Mouse (Mus musculus) frontal cortex, postnatal 36 days (tissue): ENCODE results near the gene Grin2c.

Source experiments
- DNase-seq, 2 experiments: peaks; one replicate each; pipeline ENCODE4 v3.0.0; 2022; ENCODE audit warnings: low spot score in 2 of 2

Gene Grin2c

DNA sequence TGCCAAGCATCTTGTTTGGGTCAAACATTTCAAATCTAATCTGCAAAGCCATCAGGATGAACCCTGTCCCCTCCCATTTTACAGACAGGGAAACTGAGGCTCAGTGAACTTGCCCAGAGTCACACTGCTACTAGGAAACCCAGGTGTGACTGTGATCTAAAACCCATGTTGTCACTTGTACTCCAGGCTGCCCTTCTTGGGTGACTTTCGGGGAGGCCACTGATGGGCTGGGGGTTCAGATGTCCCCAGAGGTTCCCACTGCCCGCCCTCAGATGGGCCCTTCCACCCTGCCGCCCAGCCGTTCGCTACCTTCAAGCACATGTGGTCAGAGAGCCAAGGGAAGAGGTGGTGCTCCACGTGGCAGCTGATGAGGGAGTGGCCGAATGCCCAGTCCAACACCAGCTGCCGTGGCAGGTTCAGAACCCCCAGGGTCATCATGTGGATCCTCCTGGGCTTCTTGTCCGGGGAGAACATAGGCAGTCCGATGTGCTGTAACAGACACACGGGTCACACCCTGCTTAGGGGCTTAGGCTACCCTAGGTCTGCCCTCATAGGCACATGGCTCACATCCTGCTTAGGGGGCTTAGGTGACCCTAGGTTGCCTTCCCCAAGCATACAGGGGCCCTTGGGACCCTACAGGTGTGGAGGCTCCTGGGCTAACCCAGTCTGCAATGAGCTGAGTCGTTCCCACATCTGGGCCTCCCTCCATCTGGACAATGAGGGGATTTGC, 17.0 kb upstream of the Grin2c start:
- no peak for DNase-seq

DNA sequence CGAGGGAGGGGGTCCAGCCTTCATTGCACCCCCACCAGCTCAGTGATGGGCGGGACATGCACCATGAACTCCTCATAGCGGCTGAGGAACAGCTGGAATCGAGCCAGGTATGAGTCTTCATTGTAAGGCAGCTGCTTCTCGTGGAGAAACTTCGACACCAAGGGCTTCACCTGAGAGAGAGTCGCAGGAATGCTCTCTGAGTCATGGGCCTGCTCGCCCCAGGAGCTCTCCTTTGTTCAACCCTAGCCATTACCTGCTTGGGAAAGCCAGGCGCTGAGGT, 16.4 kb upstream of the Grin2c start:
- DNase-seq, result no peak

DNA sequence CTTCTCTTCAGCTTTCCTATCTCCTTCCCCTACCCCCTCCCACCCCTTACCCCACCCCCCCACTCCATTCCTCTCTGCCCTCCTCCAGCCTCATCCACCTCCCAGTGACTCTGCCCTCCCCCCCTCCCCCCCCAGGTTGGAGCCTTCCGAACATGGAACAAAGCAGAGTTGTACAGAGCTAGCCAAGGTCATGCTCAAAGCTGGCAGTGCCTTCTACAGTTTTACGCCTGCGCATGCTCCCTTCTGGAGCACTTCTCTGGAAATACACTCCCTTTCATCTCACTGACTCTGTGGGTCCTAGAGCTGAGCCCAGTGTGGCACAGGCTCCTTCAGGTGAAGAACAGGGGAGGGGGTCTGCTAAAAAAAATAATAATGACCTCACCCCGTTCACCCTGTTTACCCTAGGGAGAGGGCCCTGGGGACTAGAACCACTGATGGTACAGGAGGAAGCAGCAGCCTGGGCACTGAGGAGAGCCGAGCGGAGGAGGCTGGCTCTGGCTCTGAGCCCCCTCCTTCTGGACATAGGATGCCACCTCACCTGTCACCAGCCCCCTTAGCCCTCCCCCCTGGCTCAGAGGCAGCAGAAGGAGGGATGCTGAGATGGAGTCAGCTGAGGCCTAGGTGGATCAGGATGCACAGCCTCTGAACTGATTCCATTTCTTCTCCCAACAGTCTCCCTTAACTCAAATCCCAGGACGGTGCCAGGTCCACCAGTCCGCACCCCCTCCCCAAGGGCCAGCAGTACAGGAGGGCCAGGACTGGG, 15.9 kb upstream of the Grin2c start:
- no peak for DNase-seq

DNA sequence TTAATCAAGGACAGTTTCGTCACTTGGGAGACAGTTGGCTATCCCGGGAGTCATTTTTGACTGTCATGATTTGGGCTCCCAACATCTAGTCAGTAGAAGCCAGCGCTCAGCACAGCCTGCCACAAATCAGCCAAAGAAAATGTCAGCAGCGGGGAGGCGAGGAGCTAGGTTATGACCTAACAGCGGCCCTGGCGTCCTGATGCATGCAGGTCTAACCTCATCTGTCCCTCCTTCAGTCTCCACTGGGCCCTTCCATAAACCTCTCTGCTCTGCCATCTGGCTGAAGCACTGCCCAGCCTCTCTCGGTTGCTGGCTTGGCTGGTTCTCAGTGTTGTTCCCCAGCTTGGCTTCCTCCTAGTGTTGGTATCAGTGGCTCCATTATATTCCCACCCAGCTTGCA, 15.3 kb upstream of the Grin2c start:
- peak in 1 of 2 experiments; percentile 28 for DNase-seq

- no peak for DNase-seq
Measured at GRCm38 (mm10) chr11:115279726-115280125, 12.7 kb upstream of the Grin2c start.

DNA sequence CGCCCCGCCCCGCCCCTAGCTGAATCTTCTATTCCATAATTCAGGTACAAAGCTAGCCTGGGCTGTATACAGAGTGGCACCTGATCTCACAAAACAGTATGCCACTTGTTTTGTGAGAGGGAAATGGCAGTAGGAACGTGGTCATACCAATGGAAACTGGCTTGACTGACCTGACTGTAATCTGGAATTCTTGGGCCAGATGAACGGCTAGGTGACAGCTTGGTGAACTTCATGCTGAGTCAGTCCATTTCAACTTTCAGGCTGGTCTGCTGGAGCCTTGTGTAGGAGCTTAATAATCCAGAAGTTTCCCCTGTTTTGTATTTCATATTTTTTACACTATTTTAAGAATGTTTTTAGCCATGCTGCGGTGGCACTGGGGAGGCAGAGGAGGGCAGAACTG, 11.1 kb upstream of the Grin2c start:
- no peak for DNase-seq

- DNase-seq, result no peak
Measured at GRCm38 (mm10) chr11:115277604-115277975, 10.5 kb upstream of the Grin2c start.

DNA sequence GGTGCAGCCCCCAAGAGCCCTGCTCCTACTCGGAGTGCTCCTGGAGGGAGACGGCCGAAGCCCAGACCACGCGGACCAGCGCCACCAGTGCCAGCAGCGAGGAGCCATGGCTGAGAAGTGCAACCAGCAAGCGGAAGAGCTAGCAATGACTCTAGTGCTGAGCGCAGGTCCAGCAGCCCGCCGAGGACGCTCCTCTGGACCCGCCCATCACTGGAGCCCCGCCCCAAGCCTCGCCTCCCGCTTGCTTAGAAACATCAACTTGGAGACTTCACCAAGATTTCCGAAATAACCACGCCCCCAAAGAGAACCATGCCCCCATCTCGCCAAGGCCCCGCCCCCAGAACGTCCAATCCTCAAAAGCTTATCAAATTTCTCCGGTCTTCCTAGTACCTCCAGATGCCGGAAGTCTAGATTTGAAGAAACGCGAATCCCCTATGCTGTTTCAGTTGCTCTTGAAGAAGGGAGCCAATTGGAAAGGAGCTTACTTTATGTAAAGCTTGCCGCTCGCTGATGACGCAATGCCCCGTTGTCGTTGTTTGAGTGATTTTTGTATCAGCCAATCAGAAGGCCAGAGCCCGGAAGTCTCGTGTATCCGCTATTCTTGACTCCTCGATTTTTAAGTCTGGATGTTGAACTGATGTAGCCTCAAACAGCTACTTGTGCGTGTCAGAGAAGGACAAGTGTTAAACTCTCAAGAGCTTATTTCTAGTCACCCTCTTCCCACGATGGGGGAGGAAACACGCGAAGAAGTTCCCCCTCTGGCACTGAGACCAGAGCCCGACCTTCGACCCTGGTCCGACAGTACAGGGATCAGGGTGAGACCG, 9.9 kb upstream of the Grin2c start, which contains the start of gene Fdxr:
TSS of gene Fdxr (minus strand) at position 271 of the 824 bp plus-strand sequence.
- DNase-seq, result peak; percentile 97 to 99

DNA sequence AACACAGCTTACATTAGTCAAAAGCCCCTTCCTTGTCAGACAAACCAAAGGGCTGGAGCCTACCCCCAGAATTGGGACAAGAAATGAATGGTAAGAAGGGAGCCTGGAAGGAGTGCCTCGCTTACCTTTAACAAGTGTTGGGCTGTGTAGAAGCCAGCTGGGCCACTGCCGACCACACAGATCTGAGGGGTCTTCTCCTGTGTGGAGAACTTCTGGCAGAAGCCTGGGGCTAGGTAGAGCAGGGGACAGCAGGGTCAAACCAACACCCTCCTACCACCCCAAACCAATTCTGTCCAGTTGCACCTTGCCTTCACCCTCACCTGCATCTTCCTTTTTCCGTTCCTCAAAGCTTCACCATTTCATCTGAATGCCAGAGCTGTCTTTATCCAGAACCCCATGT, 8.9 kb upstream of the Grin2c start:
- no peak for DNase-seq

DNA sequence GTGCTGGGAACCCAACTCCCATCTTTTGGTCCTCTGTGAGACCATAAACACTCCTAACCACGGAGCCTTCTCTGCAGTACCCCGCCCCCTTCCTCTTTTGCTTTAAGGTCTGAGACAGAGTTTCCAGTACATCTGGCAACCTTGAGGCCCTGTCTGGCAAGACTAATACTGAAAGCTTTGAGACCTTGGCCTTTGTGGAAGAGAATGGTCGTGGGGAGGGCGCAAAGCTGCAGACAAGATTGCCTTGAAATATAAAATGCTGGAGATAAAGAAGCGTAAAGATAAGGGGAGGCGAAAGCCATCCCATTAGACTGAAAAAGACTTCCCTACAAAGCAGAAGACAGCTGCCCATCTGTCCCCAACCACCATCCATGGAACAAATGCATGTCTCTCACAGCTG, 8.5 kb upstream of the Grin2c start:
- no peak for DNase-seq

DNA sequence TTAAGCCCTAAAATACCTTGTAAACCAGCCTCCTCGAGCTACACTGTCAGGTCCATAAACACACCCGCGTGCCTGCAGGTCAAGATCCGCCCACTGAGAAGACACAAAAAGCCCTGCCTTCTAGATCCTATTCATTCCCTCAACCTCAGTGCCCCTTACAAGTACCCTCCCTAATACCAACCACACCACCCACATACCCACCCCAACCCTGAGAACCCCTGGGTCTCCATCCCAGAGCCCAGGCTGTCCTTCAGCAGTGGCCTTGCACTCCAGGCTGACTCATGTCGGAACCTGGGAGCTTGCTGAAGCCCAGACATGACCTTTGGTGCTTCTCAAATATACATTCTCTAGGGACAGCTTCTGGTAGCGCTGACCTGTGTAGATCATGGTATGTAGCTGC, 7.7 kb upstream of the Grin2c start:
- DNase-seq, result no peak

- DNase-seq, result no peak
Measured at GRCm38 (mm10) chr11:115274178-115274577, 7.1 kb upstream of the Grin2c start.

DNA sequence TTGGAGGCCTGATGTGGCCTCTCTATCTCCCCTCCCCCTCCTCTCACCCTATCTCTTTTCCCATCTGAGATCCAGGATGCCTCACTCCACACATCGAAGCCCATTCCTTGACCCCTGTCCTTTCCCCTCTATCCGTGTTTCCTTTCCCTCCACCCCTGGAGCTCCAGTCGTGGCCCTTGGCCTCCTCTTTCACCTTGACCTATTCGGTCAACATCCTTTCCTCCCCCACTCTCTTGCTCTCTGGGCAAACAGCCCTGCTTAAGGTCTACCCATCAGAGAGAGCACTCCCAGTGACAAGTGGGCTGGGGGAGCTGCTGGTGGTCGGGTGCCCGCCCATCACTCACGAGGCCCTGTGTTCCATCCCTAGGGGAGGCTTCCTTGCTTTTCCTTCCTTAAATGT, 6.7 kb upstream of the Grin2c start:
- DNase-seq, result no peak

DNA sequence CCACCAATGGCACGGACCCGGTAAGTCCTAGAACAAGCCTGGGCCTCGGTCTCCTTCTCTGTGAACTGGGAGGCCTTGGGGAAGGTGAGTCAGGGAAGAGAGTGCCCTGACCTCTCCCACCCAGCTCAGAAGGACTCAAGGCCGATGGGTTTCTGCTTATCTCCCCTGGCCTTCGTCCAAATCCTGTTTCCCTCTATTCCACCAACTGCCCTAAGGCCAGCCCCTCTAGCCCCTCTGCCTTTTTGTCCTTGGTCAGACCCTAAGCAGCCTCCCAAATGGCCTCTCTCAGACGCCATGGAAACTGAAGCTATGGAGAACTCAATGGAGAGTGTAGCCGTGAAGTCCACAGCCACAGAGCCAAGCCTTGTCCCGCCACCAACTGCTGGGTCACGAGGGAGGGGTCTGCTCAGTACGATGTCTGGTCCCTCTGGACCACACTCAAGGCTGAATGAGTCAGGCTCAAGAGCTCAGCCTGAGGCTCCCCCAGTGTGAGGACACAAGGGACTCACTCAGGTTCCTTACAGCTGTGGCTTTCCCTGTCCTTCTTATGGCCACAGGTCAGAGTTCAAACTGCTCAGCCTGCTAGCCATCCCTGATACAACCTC, 6.0 kb upstream of the Grin2c start:
- no peak for DNase-seq

- DNase-seq, result no peak
Measured at GRCm38 (mm10) chr11:115271481-115271880, 4.4 kb upstream of the Grin2c start.

- DNase-seq, result no peak
Measured at GRCm38 (mm10) chr11:115271052-115271451, 4.0 kb upstream of the Grin2c start.

DNA sequence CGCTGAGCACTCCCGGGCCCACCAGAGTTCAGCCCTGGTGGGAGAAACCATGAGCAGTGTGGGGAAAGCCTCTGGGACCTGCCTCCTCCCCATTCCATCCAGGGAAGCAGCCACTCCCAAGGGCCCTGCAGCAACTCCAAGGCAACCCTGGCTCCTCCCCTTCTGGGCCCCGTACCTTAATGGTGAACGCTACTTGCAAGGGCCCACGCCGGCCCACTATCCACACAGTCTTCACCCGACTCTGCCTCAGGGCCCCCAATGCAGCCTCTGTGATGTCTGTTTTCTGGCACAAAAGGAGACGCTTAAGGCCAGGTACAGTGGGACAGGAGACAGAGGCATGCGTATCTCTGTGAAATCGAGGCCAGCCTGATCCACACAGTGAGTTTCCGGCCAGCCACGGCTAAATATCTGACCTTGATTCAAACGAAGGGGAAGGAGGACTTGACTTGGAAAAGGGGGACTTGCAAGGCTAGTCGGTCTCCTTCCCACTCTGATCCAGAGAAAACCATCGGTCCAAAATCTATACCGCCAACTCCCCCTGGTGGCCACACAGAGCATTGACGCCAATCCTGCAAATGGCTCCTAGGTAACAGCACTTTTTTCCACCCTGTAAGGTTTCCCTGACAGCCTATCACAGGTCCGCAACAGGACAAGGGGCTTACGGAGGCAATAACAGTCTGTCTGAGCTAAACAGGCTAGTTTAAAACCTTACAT, 3.3 kb upstream of the Grin2c start:
- peak; percentile 84 to 88 for DNase-seq

- DNase-seq, result no peak
Measured at GRCm38 (mm10) chr11:115269330-115270066, 2.5 kb upstream of the Grin2c start.

DNA sequence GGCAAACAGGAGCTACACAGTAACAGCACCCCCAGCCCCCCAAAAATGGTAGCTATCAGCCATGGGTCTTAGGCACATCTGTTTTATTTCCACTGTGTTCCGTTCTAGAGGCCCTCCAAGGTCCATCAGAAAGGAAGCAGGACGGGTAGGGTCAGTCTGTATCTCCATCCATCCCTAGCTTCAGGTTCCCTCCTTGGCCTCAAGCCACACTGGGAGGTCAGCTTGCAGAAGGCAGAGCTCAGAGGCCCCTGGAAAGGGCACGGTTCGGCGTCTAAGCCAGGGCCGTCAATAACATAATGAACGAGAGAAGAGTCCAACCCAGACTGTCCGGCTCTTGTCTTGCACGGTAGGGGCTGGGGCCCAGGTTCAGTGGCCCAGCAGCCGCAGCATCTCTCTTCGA, 915 bp upstream of the Grin2c start:
- DNase-seq, result no peak

- DNase-seq, result no peak
Measured at GRCm38 (mm10) chr11:115266400-115266778, 654 bp downstream of the Grin2c start.
